Mouse (Mus musculus): Measurements from ENCODE around the gene Gm4858. TPM values are rescaled to one million over a fixed set of nuclear protein-coding genes. Genes with fewer than 3 reads are reported as not detected.
"Not testable (repeated sequence)": the region's sequence is repeated elsewhere in the genome, so short reads cannot be mapped to it uniquely, and the experiment has no call there.

Gene Gm4858
- polyA plus RNA-seq (2015; fragmentation: Nextera tagmentation; extraction: Ambion mirVana) = not detected in 2 replicates

DNA sequence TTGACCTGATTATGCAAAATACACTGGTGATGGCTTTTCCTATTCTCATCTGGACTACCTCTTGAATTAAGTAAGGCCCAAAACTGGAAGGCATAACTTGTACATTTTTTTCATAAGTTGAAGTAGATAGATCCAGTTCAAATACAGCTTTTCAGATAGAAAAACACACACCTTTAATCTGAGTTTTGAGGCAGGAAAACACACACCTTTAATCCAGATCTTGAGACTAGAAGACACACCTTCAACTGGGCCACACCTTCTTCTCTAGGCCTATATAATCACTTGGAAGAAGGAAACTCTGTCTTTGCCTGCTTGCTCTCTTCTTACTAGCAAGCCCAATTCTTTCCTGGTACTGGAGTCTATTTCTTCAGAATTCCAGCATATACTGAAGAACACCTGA, at the start of gene Gm4858:
TSS of gene Gm4858 (plus strand) at position 301 of the 400 bp plus-strand sequence.
- H3K36me3 ChIP-seq; H3K4me1 ChIP-seq; H3K9ac ChIP-seq; H3K4me2 ChIP-seq; H3K27me3 ChIP-seq; H3K4me3 ChIP-seq; H3K27ac ChIP-seq; ATAC-seq (ENCODE audit: insufficient number of reproducible peaks, low FRiP score, low TSS enrichment, low read depth); H3K9me3 ChIP-seq: not testable (repeated sequence)

DNA sequence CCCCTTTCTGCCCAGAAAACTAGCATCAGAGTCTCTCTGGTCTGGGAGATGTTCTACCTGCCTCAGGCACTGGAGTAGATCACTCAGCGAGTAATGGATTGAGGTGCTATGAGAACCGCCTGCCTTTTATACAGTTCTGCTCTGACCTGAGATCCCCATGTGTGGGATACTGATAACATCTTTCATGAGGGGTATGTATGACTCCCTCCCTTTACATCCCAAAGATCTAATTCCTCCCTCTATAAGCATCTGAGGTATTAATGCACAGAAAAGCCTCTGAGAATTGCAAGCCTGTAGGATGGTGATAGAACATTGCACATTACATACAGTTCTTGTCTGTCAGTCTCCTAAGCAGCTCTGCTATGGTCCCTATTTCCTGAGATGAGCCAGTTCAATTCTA, 49.7 kb upstream of the Gm4858 start, which contains the start of gene Lce1m:
TSS of gene Lce1m (minus strand) at position 101 of the 400 bp plus-strand sequence.
- ATAC-seq (ENCODE audit: insufficient number of reproducible peaks, low FRiP score, low TSS enrichment, low read depth) = no peak
- 84% methylated on average over 2 of the region's 2 CpGs for WGBS
- no peaks in the 10 kb centered on the region for H3K27me3 ChIP-seq
- no peak within 1 kb of the TSS for H3K4me2 ChIP-seq
- no peak within 1 kb of the TSS for H3K4me3 ChIP-seq
- no peaks in the 10 kb centered on the region for H3K36me3 ChIP-seq
- no peaks in the 10 kb centered on the region for H3K9me3 ChIP-seq
- H3K9ac ChIP-seq = no peak within 1 kb of the TSS
- no peaks in the 10 kb centered on the region for H3K4me1 ChIP-seq
- H3K27ac ChIP-seq = no peak within 1 kb of the TSS

DNA sequence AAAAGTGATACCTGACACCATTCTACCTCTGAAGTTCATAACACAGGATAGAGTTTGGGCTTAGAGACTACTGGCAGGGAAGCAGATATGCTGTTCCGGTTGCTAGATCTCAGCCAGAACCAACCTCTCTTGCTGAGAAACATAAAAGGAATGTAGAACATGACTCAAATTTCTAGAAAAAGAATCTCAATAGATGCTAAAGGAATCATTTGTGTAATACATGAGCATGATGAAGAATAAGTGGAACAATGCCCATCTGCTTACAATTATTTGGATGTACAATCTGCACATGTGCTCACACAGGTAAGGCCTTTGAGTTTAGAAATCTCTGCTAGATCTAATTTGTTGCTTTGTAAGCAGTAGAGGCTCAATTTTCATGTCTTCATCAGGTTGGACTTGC, 47.5 kb upstream of the Gm4858 start:
- WGBS = 85% methylated on average over 1 of the region's 1 CpGs
- ATAC-seq (ENCODE audit: insufficient number of reproducible peaks, low FRiP score, low TSS enrichment, low read depth) = no peak
- Histone ChIP-seq H3K27me3 (no peaks in the 10 kb centered on the region), H3K9me3 (no peaks in the 10 kb centered on the region), H3K4me3 (no peak overlapping the region), H3K36me3 (no peaks in the 10 kb centered on the region), H3K9ac (no peak overlapping the region), H3K4me1 (no peaks in the 10 kb centered on the region), H3K4me2 (no peak overlapping the region), H3K27ac (no peak overlapping the region)

DNA sequence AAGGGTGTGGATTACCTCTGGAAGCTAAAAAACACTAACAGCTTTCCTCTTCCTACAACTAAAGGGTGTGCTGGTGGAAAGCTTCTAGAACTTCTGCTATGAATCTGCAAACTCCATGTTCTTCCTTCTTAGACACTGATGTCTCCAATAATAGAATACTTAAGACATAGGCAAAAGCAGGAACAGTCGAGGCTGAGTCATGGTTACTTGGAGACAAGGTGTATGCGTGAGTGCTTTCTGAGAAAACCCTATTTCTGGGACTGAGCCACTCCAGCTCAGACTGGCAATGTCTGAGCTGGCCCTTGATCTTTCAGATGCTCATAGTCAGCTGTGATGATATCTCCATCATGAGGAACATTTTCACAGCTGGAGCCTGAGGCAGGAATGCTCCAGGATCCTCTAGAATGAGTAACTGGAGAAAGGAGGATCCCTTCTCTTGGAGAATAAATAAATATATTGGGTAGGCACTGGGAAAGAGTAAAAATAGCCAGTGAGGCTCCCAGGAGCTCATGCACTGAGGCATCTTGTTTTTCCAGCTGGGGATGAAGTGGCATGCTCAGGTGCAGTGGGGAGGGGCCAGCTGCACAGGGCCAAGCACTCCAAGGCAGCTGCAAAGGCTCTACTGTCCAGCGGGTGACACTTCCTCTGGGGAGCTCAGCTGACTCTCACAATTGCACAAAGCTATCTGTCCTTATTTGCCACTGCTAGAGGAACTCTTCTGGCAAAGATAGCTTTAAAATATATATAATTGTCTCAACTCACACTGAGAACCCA, 45.0 kb upstream of the Gm4858 start:
- no peak for ATAC-seq (ENCODE audit: insufficient number of reproducible peaks, low FRiP score, low TSS enrichment, low read depth)
- 74% methylated on average over 3 of the region's 3 CpGs for WGBS

DNA sequence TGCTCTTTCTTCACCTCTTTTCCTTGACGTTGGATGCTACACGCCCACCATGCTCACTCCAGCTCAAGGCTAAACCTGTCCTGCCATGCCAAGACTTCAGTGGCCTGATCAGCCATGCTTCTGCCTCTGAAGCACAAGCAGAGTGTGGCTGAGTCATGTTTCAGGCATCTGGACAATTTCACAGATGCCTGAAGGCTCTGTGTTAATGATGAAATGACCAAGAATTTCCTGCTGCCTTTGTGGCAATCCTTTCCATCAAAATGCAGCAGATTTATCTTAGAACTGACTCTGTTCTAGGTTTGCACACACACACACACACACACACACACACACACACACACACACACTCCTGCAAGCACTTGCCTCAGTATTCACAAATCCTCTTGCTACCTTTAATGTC, 43.1 kb upstream of the Gm4858 start:
- H3K27ac ChIP-seq = no peak overlapping the region
- WGBS = 52% methylated on average over 2 of the region's 2 CpGs

More for the DNA sequence above, 45.0 kb upstream of the Gm4858 start:
- H3K4me1 ChIP-seq = no peaks in the 10 kb centered on the region
- no peak overlapping the region for H3K9ac ChIP-seq
- H3K27me3 ChIP-seq = no peaks in the 10 kb centered on the region
- H3K4me2 ChIP-seq = no peak overlapping the region
- H3K27ac ChIP-seq = no peak overlapping the region
- no peaks in the 10 kb centered on the region for H3K36me3 ChIP-seq
- no peak overlapping the region for H3K4me3 ChIP-seq
- H3K9me3 ChIP-seq = no peaks in the 10 kb centered on the region

DNA sequence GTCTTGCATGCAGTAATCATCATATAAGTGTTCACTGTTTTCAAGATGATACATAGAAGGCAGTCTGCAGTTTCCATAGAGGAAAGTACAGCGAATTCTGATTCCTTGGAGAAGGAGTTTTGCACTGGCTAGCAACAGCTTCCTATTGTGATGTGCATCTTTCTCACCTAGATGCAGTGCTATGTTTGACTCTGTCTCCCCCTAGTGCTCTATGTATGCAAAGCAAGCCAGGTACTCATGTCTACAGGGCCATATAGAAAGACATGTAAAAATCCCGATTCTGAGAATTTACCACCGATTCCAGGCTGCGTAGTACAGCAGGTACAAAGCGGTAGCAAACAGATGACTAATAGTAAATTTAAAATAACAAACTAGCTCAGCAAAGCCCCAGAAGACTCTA, 37.2 kb upstream of the Gm4858 start:
- Histone ChIP-seq H3K27me3 (no peaks in the 10 kb centered on the region), H3K4me2 (no peak overlapping the region), H3K9me3 (no peaks in the 10 kb centered on the region), H3K9ac (no peak overlapping the region), H3K4me1 (no peaks in the 10 kb centered on the region), H3K27ac (no peak overlapping the region), H3K4me3 (no peak overlapping the region), H3K36me3 (no peaks in the 10 kb centered on the region)
- 52% methylated on average over 5 of the region's 5 CpGs for WGBS
- no peak for ATAC-seq (ENCODE audit: insufficient number of reproducible peaks, low FRiP score, low TSS enrichment, low read depth)

More for the DNA sequence above, 43.1 kb upstream of the Gm4858 start:
- H3K9me3 ChIP-seq = no peaks in the 10 kb centered on the region
- H3K4me3 ChIP-seq = no peak overlapping the region
- H3K4me1 ChIP-seq = no peaks in the 10 kb centered on the region
- no peaks in the 10 kb centered on the region for H3K36me3 ChIP-seq
- ATAC-seq (ENCODE audit: insufficient number of reproducible peaks, low FRiP score, low TSS enrichment, low read depth) = no peak
- no peaks in the 10 kb centered on the region for H3K27me3 ChIP-seq
- no peak overlapping the region for H3K4me2 ChIP-seq
- H3K9ac ChIP-seq = no peak overlapping the region

DNA sequence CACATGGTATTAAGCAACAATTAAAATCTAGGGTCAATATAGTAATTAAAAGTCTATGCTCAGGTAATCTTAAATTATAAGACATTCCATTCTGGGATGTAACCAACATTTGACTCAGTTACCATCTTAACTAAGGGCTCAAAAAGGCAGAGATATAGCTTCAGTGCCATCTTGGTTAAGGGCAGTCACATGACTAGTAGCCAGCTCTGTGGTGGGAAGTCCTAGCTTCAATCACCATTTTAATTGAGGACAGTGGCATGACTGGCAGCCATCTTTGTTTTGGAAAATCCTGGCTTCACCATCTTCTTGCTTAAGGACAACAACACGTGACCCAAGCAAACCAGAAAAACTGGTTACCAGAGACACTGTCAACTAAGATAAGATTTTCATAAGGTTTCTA, 18.4 kb upstream of the Gm4858 start:
- 74% methylated on average over 1 of the region's 1 CpGs for WGBS
- ATAC-seq (ENCODE audit: insufficient number of reproducible peaks, low FRiP score, low TSS enrichment, low read depth) = no peak
- no peaks in the 10 kb centered on the region for H3K27me3 ChIP-seq
- H3K9me3 ChIP-seq = no peaks in the 10 kb centered on the region
- H3K27ac ChIP-seq = no peak overlapping the region
- no peak overlapping the region for H3K4me2 ChIP-seq
- H3K36me3 ChIP-seq = no peaks in the 10 kb centered on the region
- H3K4me3 ChIP-seq = no peak overlapping the region
- H3K9ac ChIP-seq = no peak overlapping the region
- H3K4me1 ChIP-seq = no peaks in the 10 kb centered on the region

DNA sequence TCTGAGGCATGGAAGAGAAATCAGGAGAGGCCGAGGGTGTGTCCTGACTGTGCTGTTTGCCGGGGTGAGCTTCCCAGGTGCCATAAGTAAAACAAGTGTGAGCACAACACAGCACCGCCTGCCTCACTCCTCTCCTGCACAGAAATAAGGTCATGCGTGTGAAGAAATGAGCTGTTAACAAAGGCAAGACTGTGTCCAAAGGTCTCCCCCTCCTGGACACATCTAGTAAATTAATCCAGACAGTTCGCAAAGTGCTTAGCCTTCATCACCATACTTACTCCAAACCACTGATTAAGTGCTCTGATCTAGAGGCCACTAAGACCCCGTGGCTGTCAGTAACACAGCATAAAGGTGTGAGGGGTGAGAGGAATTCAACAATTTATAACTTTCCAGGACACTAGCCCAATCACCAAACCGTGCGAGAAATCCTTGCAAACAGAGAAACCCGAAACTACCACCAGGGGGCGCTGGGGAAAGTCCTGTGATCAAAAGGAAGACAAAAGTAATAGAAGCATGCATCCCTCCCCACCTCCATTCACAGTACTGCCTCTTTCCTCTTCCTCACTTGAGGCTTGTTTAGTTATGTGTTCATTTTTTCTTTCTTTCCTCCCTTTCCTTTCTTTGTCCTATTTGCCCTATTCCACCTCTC, 15.7 kb upstream of the Gm4858 start:
- no peaks in the 10 kb centered on the region for H3K27me3 ChIP-seq
- no peaks in the 10 kb centered on the region for H3K4me1 ChIP-seq
- H3K27ac ChIP-seq = no peak overlapping the region
- no peak overlapping the region for H3K4me2 ChIP-seq
- H3K4me3 ChIP-seq = no peak overlapping the region
- no peak for ATAC-seq (ENCODE audit: insufficient number of reproducible peaks, low FRiP score, low TSS enrichment, low read depth)
- 50% methylated on average over 10 of the region's 10 CpGs for WGBS
- no peaks in the 10 kb centered on the region for H3K36me3 ChIP-seq
- H3K9ac ChIP-seq = no peak overlapping the region
- no peaks in the 10 kb centered on the region for H3K9me3 ChIP-seq

DNA sequence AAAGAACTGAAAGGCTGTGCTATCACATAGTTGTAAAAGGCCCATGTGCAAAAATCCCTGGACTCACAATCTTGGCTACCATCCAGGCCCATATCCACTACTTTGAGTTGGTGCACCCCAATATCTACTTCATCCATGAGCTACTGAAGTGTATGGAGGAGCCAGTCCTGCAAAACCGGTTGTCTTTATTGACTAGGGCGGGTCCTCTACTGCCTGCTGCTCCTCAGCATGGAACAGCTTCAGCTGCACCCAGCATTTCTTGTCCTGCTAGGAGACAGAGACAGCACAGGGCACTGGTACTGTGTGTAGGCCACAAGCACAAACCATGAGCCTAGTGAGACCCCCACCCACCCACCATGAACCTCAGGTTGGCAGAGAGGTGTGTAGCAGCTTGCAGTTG, 18.0 kb downstream of the Gm4858 start:
- peak; percentile 35; the same call in 1 of the 2 replicates for ATAC-seq (ENCODE audit: insufficient number of reproducible peaks, low FRiP score, low TSS enrichment, low read depth)
- H3K9ac ChIP-seq = no peak overlapping the region
- 64% methylated on average over 2 of the region's 2 CpGs for WGBS
- H3K4me3 ChIP-seq = no peak overlapping the region
- no peak overlapping the region for H3K4me2 ChIP-seq
- H3K27ac ChIP-seq = no peak overlapping the region
- H3K27me3 ChIP-seq = no peaks in the 10 kb centered on the region
- no peaks in the 10 kb centered on the region for H3K36me3 ChIP-seq
- H3K4me1 ChIP-seq = no peaks in the 10 kb centered on the region
- no peaks in the 10 kb centered on the region for H3K9me3 ChIP-seq

DNA sequence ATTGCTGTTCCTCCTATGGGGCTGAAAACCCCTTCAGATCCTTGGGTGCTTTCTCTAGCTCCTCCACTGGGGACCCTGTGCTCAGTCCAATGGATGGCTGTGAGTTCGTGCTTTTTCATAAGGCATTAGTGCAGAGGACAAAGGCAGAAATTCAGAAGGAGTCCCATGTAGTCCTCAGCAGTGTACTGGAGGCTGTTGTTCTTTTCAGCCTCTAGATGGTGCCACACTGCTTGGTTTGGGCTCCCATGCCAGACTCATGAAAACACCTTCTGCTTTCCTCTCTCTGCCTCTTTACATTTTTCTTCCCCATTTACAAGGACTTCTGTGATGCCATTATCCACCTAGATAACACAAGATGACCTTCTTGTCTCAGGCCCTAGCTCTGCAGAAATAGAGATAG, 25.0 kb downstream of the Gm4858 start:
- WGBS = 32% methylated on average over 1 of the region's 1 CpGs
- not testable (repeated sequence) for H3K4me2 ChIP-seq; ATAC-seq (ENCODE audit: insufficient number of reproducible peaks, low FRiP score, low TSS enrichment, low read depth); H3K27ac ChIP-seq; H3K9ac ChIP-seq; H3K4me3 ChIP-seq; H3K9me3 ChIP-seq; H3K36me3 ChIP-seq; H3K27me3 ChIP-seq; H3K4me1 ChIP-seq

DNA sequence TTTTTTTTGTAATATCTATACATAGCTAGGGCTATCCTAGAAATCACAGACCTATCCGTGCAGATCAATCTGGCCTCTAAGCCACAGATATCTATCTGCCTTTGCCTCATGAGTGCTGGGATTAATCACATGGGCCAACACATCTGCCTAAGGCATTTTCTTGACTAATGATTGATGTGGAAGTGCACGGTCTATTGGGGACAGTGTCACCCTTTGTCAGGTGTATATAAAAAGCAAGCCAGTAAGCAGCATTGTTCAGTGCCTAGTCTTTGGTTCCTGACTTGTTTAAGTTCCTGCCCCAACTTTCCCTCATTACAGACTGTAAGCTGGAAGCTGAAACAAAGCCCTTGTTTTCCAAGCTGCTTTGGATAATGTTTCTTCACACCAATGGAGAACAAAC, 27.8 kb downstream of the Gm4858 start:
- ATAC-seq (ENCODE audit: insufficient number of reproducible peaks, low FRiP score, low TSS enrichment, low read depth) = no peak
- 61% methylated on average over 2 of the region's 2 CpGs for WGBS
- H3K27ac ChIP-seq = no peak overlapping the region
- no peaks in the 10 kb centered on the region for H3K27me3 ChIP-seq
- H3K4me3 ChIP-seq = no peak overlapping the region
- H3K4me1 ChIP-seq = no peaks in the 10 kb centered on the region
- no peaks in the 10 kb centered on the region for H3K36me3 ChIP-seq
- H3K9ac ChIP-seq = no peak overlapping the region
- no peak overlapping the region for H3K4me2 ChIP-seq
- H3K9me3 ChIP-seq = no peaks in the 10 kb centered on the region

DNA sequence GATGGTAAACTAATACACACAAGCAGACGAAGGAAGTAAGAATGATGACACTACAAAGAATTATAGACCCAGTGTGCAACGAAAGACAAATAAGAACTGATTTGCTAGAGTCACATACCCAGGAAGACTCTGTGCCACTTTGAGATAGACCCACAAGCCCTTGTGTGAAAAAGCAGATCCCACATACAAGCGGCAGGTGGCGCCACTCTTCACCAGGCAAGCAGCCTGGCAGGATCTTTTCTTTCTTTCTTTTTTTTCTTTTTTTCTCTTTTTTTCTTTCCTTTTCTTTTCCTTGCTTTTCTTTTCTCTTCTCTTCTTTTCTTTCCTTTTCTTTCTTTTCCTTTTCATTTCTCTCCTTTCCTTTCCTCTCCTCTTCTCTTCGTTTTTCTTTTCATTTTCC, 43.0 kb downstream of the Gm4858 start:
- Histone ChIP-seq H3K27ac (no peak overlapping the region), H3K4me1 (no peaks in the 10 kb centered on the region), H3K4me2 (no peak overlapping the region), H3K4me3 (no peak overlapping the region), H3K9ac (no peak overlapping the region), H3K9me3 (no peaks in the 10 kb centered on the region), H3K36me3 (no peaks in the 10 kb centered on the region), H3K27me3 (no peaks in the 10 kb centered on the region)
- WGBS = 44% methylated on average over 5 of the region's 5 CpGs
- no peak for ATAC-seq (ENCODE audit: insufficient number of reproducible peaks, low FRiP score, low TSS enrichment, low read depth)

All from limb, embryonic 15.5 days (tissue).